Mouse (Mus musculus): ENCODE results near the gene 1700001O22Rik.

DNA sequence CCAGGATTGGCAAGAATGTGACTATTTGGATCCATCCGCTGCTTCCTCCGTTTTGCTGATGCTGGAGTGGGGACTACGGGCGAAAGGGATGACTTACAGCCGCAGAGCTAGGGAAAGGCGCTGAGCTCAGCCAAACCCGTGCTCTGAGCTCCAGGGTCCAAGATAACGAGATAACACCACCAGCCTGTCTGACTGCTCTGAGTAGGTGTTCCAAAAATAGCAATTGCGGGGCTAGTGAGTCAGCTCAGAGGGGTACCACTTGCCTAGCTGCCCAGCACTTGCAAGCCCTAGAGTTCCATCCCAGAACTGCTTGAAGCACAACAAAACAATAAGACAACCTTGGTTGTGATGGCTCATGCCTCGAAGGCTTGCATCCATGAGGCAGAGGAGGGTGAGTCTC lies 39.2 kb upstream of the 1700001O22Rik start:
- TF ChIP-seq CTCF (IDR thresholded peaks at IDR 0.05; ENCODE audit: borderline replicate concordance, insufficient read depth, low read depth, low read length) (no peak), POLR2A (IDR thresholded peaks at IDR 0.05; ENCODE audit: borderline replicate concordance, insufficient read depth, low read length) (no peak)
